Mouse (Mus musculus) left cerebral cortex, adult 2 months (tissue): ENCODE measurements at regions not wholly inside any gene's neighbourhood (a gene's known extent, or its start where the extent isn't known, plus 50 kb on each side); places are given as distances from the start of the nearest gene placed in this dataset.
"Not testable (repeated sequence)": the region's sequence is repeated elsewhere in the genome, so short reads cannot be mapped to it uniquely, and the experiment has no call there.

Experiments used
- DNase-seq, 2 experiments: peaks; one replicate each; pipeline ENCODE4 v3.0.0; 2021 to 2022; ENCODE audit warnings: low spot score in 2 of 2, mixed read lengths in 1 of 2; ENCODE audit errors: extremely low spot score in 1 of 2
- H3K27ac ChIP-seq: fragments of 200-600 bp; 2 replicates; pipeline ENCODE4 v1.8.1; 2022
- H3K4me3 ChIP-seq: fragments of 200-600 bp; 2 replicates; pipeline ENCODE4 v1.8.1; 2022
- CTCF ChIP-seq: fragments of 200-600 bp; IDR thresholded peaks from 2 replicates; pipeline ENCODE4 v1.8.1; 2022; ENCODE audit warnings: antibody characterized with exemption, mild to moderate bottlenecking, moderate library complexity
- intact Hi-C: fragments of 180-260 bp; cut with DNase I; formaldehyde crosslinking; loops from one replicate; pipeline ENCODE4 v1.15.1; 2025

DNA sequence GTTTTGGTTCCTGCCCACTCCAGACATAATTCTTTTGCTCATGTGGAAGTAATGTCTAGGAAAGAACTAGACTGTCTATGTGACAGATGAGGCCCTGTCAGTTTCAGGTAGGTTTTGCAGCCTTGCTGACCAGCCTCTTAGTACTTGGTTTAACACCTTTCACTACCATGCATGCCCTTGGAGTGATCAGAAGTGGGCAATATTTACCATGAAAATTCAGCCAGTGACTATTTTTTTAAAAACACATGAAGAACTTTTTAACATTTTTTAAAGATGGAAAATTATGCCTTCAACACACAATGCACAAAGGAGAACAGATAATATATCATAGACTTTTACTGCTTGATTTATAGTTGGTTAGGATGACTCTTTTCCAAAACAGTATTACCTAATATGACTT lies 58.1 kb downstream of the Cox7c start:
- Histone ChIP-seq H3K4me3 (no peak overlapping the region), H3K27ac (no peak overlapping the region)
- intact Hi-C loops: no loop called here
- no peak for DNase-seq
- peak; percentile 32 for TF ChIP-seq CTCF

DNA sequence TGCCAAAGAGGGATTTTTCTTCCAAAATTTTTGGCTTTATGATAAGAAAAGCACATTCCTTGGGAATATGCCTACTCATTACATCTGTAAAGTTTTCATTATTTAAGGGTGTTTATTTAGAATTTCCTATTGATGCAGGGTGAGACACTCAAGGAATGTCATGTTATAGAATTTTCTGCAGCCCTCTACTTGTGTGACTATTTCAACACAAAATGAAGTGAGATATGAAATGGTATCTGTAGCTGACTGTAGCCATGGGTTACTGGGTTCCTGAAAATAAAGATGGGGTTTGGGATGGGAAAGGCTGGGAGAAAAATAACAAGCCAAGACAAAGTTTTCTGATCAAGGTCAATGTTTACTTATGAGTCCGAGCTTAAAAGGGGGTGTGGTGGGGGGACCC lies 64.6 kb downstream of the Cox7c start:
- intact Hi-C loops: no loop called here
- no peak overlapping the region for H3K27ac ChIP-seq
- no peak for DNase-seq
- no peak overlapping the region for H3K4me3 ChIP-seq
- no peak for TF ChIP-seq CTCF

DNA sequence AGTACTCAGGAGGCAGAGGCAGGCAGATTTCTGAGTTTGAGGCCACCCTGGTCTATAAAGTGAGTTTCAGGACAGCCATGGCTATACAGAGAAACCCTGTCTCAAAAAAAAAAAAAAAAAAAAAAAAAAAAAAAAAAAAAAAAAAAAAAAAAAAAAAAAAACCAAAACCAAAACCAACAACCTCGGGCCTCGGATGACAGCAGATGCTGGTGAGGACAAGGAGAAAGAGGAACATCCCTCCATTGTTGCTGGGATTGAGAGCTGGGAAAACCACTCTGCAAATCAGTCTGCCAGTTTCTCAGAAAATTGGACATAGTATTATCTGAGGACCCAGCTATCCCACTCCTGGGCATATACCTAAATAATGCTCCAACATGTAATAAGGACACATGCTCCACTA lies 82.7 kb downstream of the Cox7c start:
- H3K4me3 ChIP-seq, DNase-seq, intact Hi-C loops, H3K27ac ChIP-seq: not testable (repeated sequence)

GRCm38 (mm10) chr13:85955284-85955683 lies 91.4 kb downstream of the Cox7c start:
- no peak for TF ChIP-seq CTCF
- DNase-seq: no peak
- no peak overlapping the region for H3K4me3 ChIP-seq
- intact Hi-C loops: no loop called here
- H3K27ac ChIP-seq: no peak overlapping the region

GRCm38 (mm10) chr13:85952896-85953295 lies 93.8 kb downstream of the Cox7c start:
- H3K27ac ChIP-seq: no peak overlapping the region
- DNase-seq: no peak
- intact Hi-C loops: no loop called here
- no peak overlapping the region for H3K4me3 ChIP-seq
- no peak for TF ChIP-seq CTCF

DNA sequence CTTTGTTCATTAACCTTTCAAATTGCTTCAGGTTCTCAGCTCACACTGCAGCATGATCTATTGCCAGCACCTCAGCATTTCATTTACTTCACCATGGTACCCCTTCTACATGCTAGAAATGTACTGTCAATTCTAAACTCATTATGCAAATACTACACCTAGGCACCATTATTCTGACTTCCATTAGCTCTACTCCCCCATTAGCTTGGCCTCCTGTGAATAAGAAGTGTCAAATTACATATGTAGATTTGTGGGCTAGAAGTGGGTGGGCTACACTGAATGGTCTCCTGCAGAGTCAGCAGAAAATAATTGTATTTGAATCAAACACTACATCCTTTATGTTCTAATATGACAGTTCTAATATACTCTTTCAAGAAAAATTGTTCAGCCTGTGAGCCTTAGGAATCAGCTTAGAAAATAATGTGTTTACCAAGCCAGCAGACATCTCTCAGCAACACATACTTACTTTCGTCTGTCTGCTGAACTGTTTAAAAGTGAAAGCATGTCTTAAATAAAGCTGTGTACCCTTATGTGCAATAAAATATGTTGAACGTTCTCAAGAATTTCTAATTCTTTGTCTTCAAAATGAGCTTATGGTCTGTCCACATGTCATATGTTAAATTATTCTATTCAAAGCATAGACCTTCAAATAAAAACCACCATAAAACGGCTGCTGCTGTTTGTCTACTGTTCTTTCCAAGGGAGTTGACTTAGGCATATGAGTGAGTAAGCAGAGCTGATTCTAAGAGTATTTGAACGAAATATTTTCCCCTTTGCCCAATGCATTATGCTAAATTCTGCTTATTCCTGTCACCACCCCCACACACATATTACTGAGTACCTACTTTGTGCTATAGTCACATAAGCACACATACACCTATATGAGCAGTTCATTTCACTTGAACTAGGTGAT lies 119.6 kb downstream of the Cox7c start:
- TF ChIP-seq CTCF: no peak
- no peak overlapping the region for H3K27ac ChIP-seq
- DNase-seq: no peak
- no peak overlapping the region for H3K4me3 ChIP-seq
- intact Hi-C loops: no loop called here

DNA sequence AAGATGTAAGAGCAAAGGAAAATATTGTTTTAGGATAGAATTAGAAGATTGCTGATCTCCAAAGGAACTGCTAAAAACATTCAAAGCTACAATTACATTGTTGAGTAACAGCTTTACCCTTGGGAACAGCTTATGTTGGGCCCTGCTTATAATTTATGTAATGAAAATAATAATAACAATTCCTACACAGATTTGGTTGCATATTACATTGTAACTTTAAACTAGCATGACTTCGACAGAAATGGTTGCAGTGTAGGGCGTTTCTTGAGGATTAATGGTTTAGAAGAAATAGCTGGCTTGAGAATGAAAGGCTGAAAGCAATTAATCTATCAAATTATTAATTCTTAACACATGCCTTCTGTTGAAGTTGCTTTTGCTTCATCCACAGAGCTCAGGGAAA lies 120.4 kb downstream of the Cox7c start:
- Histone ChIP-seq H3K27ac (no peak overlapping the region), H3K4me3 (no peak overlapping the region)
- intact Hi-C loops: no loop called here
- no peak for DNase-seq
- no peak for TF ChIP-seq CTCF

DNA sequence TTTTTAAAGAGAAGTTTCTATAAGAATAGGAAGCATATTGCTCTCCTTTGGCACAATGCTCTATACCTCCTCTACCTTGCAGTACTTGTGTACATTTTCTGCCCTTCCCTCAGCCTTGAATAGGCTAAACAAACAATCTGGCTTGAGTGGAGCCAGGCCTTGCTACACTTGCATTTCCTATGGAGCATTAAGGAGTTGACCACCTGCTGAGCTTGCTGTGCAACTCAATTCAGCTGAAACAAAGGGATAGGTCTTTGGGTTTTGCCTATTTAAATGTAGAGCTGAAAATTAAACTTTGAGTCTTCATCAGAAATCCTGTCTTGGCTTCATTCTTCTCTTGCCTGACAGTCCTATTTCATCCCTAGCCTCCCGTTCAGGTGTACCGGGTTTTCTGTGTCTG lies 124.0 kb downstream of the Cox7c start:
- H3K4me3 ChIP-seq: no peak overlapping the region
- intact Hi-C loops: no loop called here
- no peak for DNase-seq
- no peak overlapping the region for H3K27ac ChIP-seq
- no peak for TF ChIP-seq CTCF

- no peak for TF ChIP-seq CTCF
- intact Hi-C loops: no loop called here
Measured at GRCm38 (mm10) chr13:85901796-85902195, 144.9 kb downstream of the Cox7c start.

DNA sequence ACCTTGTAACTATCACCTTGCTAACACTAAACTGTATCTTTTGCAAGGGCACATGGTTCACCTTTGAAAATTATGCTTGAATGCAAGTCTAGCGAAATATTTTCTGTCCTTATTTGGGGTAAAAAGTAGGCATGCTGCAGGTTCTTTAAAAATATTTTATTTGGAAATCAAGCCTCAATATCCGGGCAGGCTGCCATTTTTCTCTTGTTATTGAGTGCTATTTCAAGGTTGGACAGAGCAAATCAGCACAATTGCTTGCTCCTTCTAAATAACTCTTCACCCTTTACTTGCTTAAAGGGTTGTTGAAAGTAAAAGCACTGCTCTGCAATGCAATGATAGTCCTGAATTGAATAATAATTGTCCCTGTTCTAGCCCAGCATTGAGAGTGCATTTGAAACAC lies 149.0 kb downstream of the Cox7c start:
- intact Hi-C loops: no loop called here
- no peak for DNase-seq
- no peak for TF ChIP-seq CTCF
- H3K27ac ChIP-seq: no peak overlapping the region
- no peak overlapping the region for H3K4me3 ChIP-seq

More at GRCm38 (mm10) chr13:85901796-85902195, 144.9 kb downstream of the Cox7c start:
- DNase-seq: no peak
- H3K4me3 ChIP-seq: no peak overlapping the region
- no peak overlapping the region for H3K27ac ChIP-seq

DNA sequence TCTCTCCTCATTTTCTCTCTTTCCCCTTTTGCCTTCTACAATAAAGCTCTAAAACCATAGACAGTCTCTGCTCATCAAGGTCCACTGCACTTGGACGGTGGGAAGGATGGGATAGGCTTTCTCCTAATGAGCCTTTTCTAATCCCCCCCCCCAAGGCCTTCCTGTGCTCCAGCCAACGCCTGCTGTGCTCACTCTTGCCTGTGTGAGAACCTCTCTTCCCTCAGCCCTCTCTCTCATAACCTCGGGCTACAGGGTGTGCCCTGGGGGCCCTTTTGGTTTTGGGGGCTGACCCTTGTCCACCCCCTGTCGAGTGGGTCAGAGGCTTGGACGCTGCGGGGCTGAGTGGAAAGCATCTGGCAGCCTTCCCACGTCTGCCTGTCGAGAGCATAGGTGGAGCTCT lies 151.6 kb downstream of the Cox7c start:
- Histone ChIP-seq H3K4me3 (no peak overlapping the region), H3K27ac (no peak overlapping the region)
- DNase-seq: no peak
- intact Hi-C loops: no loop called here
- TF ChIP-seq CTCF: no peak

DNA sequence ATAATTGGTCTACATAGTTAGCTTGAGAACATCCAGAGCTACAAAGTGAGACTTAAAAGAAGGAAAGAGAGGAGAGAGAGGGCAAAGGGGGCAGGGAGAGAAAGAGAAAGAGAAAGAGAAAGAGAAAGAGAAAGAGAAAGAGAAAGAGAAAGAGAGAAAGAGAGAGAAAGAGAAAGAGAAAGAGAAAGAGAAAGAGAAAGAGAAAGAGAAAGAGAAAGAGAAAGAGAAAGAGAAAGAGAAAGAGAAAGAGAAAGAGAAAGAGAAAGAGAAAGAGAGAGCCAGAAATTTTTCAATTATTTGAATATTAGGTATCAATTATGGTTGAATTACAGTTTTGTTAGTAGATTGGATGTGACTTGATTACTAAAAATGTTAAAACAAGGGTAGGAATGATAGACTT lies 156.9 kb downstream of the Cox7c start:
- DNase-seq, H3K27ac ChIP-seq, H3K4me3 ChIP-seq, intact Hi-C loops: not testable (repeated sequence)

DNA sequence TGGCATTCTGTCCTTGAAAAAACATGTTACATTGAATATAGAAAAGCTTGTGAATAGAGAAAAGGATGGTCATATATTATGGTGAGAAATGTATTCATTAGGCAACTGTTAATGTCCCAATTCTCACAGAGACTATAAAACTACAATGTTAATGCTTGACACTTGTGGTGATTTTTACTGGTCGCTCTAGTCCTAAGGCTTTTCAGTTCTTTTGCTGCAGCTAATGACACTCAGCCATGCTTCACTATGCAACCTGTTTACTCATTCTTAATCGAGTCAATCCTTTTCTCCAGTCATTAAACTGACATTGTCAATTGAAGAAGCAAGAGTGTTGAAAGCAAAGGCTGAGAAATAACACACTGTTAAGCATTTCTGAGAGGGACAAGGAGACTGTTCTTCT lies 163.9 kb downstream of the Cox7c start:
- H3K4me3 ChIP-seq: no peak overlapping the region
- no peak for TF ChIP-seq CTCF
- DNase-seq: no peak
- H3K27ac ChIP-seq: no peak overlapping the region
- intact Hi-C loops: no loop called here
